Mouse (Mus musculus): Measurements from ENCODE around the gene Il25.
"Not testable (repeated sequence)": the region's sequence is repeated elsewhere in the genome, so short reads cannot be mapped to it uniquely, and the experiment has no call there.

Il25 gene

DNA sequence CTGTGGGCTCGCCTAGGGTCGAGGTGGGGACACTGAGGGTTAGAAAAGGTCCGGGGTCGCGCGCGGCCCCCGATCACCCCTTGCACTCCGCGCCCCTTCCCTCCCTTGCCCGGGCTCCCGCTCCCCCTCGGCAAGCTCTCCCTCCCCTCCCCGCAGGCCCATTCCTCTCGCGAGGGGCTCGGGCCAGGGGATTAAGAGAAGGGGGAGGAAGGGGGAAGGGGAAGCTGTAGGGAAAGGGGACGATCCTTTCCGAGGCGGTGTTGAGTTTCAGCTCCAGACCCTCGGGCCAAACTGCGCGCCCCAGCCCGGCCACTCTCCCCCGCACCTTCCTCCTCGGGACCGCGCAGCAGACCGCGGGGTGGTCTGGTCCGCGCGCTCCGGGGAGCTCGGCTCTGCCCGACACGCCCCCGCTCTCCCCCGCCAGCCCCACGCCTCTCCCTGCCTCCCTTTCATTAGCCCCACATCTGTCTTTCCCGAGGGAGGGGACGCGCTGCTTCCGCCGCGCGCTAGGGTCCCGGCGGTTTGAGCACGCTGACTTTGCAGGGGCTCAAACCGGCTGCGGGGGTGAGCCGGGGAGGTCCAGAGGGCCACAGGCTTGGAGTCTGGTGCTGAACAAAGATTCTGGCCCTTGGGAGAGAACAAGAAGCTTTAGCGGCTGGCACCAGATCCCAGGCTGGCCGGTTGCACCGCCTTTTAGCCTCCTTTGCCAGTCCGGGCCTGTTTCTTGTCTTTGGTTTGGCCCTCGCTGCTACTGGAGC, 5.9 kb upstream of the Il25 start:
- DNase-seq (ENCODE audit: low read depth in 1 of 2, low spot score in 2 of 2), result no peak

DNA sequence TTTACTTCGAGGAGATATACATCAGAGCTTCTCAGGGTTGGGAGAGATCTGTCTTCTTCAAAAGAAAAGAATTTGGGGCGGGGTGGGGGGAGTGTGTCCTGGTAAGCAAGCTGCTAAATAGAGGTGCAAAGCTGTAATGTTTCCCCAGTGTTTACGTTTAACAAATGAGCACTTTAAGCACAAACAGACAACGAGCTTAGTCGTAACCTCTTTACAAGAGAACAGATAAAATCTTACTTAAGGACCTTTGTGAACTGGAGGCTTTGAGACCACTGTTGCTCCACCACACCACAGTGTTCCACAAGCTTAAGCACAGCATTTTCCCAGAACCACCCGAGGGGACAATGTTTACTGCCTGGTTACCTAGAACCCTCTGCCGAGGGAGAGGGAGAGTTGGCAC, 5.2 kb upstream of the Il25 start:
- no peak for DNase-seq (ENCODE audit: low read depth in 1 of 2, low spot score in 2 of 2)

- no peak for DNase-seq (ENCODE audit: low read depth in 1 of 2, low spot score in 2 of 2)
These were observed 2.7 kb upstream of the Il25 start for GRCm38 (mm10) chr14:54929801-54930200.

GRCm38 (mm10) chr14:54930431-54930830, 2.1 kb upstream of the Il25 start:
- DNase-seq (ENCODE audit: low read depth in 1 of 2, low spot score in 2 of 2), result no peak

DNA sequence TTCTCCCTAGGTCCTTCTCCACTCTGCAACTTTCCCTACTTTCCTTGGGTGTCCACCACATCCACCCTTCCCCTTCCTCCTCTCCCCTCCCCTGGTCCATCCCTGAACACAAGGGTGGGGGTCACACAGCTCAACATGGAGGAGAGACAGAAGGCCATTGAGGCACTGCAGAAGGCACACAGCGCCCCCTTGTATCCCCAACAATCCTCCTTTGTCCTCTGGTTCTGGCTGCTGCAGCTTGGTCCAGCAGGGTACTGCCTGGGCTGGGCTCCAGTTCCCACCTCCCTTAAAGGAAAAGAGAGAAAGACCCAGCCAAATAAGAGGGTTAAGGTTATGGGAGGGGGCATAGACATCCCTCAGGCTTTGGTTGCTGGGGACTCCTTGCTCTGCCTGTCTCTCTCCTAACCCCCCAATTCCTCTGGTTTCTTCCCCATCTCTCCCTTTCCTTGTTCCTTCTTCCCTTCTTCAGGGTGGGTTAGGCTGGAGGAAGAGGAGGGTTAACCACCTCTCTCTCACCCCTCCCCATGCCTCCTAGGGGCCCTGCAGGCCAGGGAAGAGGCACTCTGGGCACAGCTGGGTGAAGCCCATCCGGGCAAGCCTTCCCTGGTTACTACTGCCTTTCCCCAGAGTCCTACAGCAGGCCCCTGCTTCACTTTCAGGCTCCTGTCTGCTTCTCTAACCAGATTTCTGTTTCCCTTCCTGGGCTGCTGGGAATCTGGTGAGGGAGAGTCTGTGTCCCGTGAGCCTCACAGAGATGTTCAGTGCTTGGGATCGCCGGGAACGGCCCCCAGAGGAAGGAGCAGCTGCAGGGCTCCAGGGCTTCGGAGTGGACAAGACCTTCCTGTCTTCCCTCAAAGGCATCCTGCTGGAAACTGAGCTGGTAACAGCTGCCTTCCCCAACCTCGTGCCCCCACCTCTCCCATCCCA, 3.7 kb downstream of the Il25 start, which contains the start of gene Cmtm5:
Cmtm5 (plus strand) TSS at position 358 of the 927 bp plus-strand sequence.
- no peak for DNase-seq (ENCODE audit: low read depth in 1 of 2, low spot score in 2 of 2)

DNA sequence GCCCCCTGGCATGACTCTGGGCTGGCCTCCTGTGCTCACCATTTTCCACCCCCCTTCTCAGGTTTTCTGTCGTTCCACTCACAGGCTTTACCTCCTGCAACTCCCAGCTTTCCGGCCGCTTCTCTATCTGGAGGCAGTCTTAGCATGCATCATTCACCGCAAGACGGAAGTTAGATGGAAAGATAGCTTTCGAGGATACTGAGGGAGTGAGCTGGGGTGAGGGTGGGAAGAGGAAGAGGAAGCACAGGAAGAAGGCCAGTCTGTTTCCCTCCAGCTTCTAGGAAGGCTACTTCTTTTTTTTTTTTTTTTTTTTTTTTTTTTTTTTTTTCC, 4.3 kb downstream of the Il25 start:
- no peak for DNase-seq (ENCODE audit: low read depth in 1 of 2, low spot score in 2 of 2)

DNA sequence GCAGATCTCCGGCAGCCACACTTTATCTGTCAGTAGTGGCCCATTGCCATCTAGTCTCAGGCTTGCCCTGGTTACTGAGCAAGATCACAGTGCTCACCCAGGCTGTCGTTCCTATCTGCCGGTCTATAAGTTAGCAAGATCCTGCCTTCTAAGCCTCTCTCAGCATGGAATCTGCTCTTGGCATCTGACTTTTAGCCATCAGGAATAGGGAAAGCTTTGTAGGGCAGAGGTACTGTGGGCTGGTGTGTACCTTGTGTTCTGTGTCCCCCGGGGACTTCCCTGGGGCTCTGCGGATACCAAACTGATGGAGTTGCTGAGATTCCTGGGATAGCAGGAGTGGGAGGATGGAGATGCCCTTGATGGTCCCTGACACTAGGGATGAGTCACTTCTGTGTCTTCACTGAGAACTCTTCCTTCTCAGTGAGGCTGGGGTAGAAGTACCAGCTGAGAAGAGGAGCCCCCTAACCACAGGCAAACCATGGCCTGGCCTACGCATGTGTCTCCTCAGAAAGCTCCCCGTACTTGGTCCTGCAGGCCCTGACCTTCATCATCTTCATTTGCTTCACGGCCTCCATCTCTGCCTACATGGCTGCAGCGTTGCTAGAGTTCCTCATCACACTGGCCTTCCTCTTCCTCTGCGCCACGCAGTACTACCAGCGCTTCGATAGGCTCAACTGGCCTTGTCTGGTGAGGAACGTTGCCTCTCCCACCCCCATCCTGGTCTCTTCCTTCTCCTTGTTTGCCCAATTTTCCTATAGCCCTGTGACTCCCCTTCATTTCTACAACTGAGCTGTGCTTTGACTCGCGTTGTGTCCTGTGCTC, 5.1 kb downstream of the Il25 start:
- DNase-seq (ENCODE audit: low read depth in 1 of 2, low spot score in 2 of 2), result no peak

DNA sequence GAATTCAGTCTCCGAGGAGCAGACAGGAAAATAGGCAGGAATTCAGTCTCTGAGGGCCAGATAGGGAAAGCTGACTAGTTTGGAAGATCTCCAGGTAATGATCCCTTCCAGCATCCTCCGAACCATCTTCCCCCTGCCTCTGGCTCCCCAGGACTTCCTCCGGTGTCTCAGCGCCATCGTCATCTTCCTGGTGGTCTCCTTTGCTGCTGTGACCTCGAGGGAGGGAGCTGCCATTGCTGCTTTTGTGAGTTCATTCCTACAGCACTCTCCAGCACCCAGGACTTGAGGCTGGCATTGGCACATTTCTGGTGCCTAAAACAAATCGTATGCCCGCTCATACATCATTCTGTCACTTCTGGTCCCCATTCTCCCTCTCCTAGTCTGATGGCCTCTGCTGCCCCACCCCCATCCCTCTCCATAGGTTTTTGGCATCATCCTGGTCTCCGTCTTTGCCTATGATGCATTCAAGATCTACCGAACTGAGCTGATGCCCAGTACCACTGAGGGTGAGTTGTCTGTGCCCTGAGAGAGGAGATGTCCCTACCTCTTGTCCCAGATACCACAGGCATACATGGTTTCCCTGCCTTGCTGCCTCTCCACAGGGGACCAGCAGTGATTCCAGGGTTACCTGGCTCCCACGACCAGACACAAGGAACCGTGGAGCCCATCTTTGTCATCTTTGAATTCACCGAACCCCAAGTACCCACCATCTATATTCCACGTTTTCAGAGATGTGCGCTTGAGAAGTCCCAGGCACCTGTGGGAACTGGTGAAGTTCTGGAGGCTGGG, 6.1 kb downstream of the Il25 start:
- DNase-seq (ENCODE audit: low read depth in 1 of 2, low spot score in 2 of 2), result no peak

DNA sequence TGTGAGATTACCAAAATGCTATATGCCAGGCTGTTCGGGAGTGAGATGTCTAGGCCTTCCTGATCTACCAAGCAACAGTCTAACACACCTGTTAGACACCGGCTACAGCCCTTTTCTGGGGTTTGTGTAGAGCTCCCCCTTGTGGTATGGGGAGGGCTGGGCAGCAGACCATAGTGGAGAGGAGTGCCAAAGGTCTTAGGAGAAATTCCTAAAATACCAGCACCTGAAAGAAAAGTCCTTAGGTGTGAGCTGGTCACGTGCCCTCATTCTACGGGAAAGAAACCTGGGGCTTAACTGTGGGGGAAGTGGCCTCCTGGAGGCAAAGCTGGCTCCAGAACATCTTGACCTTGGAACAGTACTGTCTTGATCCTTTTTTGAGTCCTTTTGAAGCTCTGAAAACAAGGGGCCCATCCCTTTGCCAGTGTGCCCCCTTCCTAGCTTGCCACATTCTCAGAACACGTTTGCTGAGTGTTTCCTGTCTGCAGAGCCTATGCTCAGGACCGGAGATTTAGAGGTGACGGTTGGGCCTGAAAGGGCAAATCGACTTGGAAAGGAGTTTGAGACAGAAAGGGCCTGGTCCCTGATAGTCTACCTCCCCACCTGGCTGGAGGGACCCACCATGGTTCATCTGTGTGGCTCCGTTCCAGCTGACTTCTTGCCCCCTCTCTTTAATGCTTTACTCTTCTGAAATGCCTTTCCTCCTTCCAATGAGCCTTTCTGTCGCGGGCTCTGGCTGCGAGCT, 7.1 kb downstream of the Il25 start:
- peak in 1 of 2 experiments; percentile 15 for DNase-seq (ENCODE audit: low read depth in 1 of 2, low spot score in 2 of 2)

- DNase-seq (ENCODE audit: low read depth in 1 of 2, low spot score in 2 of 2), result no peak
These were observed 7.7 kb downstream of the Il25 start for GRCm38 (mm10) chr14:54940176-54940530.

- DNase-seq (ENCODE audit: low read depth in 1 of 2, low spot score in 2 of 2), result no peak
These were observed 8.8 kb downstream of the Il25 start for GRCm38 (mm10) chr14:54941024-54941978.

- no peak for DNase-seq (ENCODE audit: low read depth in 1 of 2, low spot score in 2 of 2)
These were observed 10.0 kb downstream of the Il25 start for GRCm38 (mm10) chr14:54942479-54942878.

GRCm38 (mm10) chr14:54943971-54944370, 11.5 kb downstream of the Il25 start:
- DNase-seq (ENCODE audit: low read depth in 1 of 2, low spot score in 2 of 2), result no peak

GRCm38 (mm10) chr14:54944939-54945338, 12.4 kb downstream of the Il25 start:
- DNase-seq (ENCODE audit: low read depth in 1 of 2, low spot score in 2 of 2), result no peak

DNA sequence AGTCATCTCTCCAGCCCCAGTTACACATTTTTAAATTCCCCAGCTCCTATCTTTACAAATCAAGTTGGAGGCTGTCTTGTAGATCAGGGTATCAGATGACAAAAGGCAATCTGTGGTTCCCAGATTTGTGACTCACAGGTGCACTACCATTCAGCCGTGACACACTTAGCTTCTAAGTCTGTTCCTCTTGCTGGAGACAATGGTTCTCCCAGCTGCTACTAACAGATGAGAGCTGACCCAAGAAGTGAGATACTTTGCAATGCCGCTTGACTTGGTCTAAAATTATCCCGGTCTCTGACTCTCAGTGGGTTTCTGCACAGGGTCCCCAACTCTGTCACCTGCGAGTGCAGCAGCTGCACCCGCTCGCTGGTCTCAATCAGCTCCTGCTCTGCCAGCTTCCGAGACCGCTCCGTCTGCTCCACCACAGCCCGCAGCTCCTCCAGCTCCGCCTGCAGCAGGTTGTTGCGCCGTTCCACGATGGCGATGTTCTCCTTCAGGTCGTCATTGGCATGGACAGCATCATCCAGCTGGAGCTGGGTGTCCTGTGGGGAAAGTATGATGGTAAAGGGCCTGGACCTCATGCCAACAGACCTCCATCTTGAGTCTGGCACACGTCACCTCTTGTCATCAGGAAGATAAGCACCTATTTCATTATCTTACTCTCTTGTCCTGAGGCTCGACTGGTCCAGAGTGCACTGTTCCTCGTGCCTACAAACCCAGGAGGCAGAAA, 13.6 kb downstream of the Il25 start:
- no peak for DNase-seq (ENCODE audit: low read depth in 1 of 2, low spot score in 2 of 2)

GRCm38 (mm10) chr14:54947008-54947407, 14.5 kb downstream of the Il25 start:
- not testable (repeated sequence) for DNase-seq (ENCODE audit: low read depth in 1 of 2, low spot score in 2 of 2)

- no peak for DNase-seq (ENCODE audit: low read depth in 1 of 2, low spot score in 2 of 2)
These were observed 16.3 kb downstream of the Il25 start for GRCm38 (mm10) chr14:54948781-54949180.

DNA sequence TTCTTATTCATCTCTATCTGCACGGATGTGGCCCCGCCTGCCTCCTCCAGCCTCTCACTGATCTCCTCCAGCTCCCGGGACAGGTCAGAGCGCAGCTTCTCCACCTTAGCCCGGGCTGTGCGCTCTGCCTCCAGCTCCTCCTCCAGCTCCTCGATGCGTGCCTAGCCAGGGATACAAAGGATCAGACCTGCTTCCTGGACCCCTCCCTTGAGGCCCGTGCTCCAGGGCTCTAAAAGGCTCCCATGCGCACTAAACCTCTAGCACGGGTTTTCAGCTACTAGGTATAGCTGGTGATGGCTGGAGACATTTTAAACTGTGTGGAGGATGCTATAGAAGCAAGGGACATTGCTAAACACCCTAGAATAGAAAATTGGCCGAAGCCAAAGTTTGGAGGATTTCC, 18.0 kb downstream of the Il25 start:
- no peak for DNase-seq (ENCODE audit: low read depth in 1 of 2, low spot score in 2 of 2)
